Mouse (Mus musculus): ENCODE data around the gene Ndufs6.

Ndufs6 gene

GRCm38 (mm10) chr13:73306085-73306410, 22.3 kb downstream of the Ndufs6 start:
- no peak for DNase-seq (ENCODE audit: low spot score in 2 of 2)

DNA sequence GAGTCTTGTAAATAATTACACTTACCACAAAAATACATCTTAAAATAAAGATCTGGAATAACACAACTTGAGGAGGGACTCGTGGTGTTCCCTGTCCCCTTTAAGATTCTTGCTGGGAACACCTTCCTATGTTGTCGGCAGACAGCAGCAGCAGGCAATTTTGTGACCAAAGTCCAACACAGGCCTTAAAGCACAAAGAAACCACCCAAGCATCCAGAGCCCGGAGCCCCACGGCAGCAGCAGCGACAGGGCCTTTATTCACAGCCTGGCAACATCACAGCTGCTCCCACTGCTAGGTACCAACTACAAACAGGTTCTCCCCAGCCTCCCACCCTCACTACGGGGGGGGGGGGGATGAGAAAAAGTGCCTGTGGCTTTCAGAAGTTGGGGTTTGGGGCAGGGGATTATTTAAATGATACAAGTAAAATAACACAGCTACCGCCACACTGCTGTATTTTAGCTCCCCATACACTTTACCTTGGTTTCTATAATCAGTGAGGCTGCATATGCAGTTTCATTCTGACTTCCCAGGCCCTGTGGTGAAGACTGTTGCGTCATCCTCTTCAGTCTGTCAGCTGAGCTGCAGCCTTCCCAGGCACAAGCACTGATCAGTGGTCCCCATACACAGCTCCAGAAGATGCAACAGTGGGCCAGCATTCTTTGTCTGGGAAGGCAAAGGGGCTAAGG, 22.8 kb downstream of the Ndufs6 start:
- DNase-seq (ENCODE audit: low spot score in 2 of 2) = no peak

- DNase-seq (ENCODE audit: low spot score in 2 of 2) = no peak
These were observed 23.6 kb downstream of the Ndufs6 start for GRCm38 (mm10) chr13:73304729-73305128.

GRCm38 (mm10) chr13:73299322-73299721, 29.0 kb downstream of the Ndufs6 start:
- DNase-seq (ENCODE audit: low spot score in 2 of 2) = no peak

DNA sequence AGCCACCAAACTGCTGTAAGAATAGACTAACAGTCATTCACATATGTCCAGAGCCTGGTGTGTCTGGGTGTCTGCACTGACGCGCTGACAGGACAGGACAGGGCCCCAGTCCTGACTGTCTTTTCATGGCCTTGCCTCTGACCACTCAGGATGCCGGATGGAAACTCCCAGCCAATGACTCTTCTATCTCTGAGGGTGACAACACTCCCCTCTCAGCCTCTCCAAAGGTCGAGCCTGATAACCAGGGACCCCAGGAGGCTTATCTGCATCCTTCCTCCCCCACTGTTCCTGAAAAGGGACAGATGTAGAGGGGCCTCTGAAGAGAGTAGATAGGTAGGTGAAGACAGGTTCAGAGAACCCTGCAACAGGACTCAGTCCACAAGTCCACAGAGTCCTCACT, 29.6 kb downstream of the Ndufs6 start:
- no peak for DNase-seq (ENCODE audit: low spot score in 2 of 2)

DNA sequence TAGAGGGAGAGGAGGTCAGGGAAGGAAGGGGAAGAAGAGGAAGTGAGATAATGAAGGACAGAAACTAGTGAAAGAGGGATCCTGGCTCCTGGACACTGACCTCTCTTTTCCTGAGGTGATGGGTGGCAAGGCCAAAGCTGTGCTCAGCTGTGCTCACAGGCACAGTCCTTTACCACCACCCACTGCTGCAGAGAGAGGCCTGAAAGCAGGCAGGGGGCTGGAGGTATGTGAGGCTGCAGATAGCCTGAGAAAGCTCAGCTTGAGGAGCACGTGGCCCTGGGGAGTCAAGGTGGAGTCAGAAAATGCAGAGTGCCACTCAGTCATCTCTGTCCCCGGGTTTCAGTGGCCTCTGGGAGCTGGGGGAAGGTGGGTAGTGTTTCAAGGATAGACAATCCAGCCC, 37.2 kb downstream of the Ndufs6 start:
- DNase-seq (ENCODE audit: low spot score in 2 of 2) = no peak

- no peak for DNase-seq (ENCODE audit: low spot score in 2 of 2)
These were observed 38.1 kb downstream of the Ndufs6 start for GRCm38 (mm10) chr13:73290206-73290605.

DNA sequence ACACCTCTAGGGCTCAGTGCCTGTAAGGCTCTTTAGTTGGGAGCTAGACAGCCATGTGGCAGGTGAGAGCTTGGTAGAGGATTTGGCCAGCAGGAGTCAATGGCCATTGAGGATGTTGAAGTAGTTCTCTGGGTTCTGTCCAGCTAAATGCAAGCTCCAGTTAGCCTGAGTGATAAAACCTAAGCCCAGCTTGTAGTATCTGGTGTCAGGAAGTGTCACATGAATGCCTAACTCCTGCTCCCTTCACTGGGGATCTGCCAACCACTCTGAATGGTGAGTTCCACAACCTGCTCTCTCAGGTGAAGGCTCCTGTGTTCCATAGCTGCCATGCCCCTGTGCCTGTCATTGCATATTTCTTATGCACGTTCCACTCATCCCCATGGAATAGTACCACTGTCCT, 44.8 kb downstream of the Ndufs6 start:
- DNase-seq (ENCODE audit: low spot score in 2 of 2) = no peak

DNA sequence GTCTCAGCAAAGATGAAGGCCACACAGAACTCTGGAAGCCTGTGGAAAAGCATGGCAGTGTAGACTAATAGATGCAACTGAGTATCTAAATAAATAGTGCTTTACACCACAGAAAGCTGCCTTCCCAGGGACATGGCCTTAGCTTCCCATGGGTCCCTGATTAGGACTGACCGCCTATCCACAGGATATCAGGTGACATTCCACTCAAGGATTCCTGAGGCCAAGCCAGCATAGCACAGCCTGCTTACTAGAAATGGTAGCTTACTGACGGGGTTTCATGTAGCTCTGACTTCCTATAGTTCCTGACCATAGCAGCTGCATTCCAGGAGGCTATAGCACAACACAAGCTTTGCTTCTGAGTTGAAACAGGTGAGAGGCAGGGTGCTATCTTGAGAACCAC, 45.9 kb downstream of the Ndufs6 start:
- no peak for DNase-seq (ENCODE audit: low spot score in 2 of 2)

DNA sequence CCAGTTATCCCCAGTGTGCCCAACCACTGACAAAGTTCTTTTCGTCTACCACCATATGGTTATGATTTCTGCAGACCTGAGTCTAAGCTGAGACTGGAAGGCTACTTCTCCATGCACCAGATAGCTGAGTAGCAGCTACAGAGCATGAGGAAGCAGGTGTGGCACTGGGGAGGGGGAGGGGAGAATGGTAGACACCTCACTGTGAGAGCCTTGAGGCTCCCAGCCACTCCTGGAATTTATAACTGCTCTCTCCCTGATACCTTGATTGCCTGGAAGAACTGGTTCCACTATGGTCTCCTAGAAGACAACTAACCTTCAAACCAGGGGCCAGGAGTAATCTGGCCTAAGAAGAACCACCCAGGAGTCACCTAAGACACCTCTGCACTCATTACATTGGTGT, 49.1 kb downstream of the Ndufs6 start:
- DNase-seq (ENCODE audit: low spot score in 2 of 2) = no peak

DNA sequence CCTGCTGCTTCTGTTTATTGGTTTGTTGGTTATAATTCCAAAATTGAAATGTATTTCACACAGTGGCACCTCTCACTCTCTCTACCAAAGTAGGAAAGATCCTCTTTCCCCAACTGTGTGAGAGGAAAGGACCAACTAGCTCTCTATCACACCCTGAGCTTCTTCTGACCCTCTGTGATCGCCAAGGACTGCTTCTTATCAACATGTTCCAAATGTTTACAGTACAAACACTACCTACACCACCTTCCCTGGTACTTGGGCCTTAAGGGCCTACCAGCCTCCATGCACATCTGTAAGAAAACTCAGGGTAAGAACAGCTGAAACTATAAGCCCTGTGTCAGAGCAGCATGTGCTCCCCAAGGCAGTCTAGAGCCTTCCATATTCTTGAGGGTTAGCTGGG, 50.5 kb downstream of the Ndufs6 start:
- no peak for DNase-seq (ENCODE audit: low spot score in 2 of 2)

GRCm38 (mm10) chr13:73277361-73277760, 51.0 kb downstream of the Ndufs6 start:
- DNase-seq (ENCODE audit: low spot score in 2 of 2) = no peak

DNA sequence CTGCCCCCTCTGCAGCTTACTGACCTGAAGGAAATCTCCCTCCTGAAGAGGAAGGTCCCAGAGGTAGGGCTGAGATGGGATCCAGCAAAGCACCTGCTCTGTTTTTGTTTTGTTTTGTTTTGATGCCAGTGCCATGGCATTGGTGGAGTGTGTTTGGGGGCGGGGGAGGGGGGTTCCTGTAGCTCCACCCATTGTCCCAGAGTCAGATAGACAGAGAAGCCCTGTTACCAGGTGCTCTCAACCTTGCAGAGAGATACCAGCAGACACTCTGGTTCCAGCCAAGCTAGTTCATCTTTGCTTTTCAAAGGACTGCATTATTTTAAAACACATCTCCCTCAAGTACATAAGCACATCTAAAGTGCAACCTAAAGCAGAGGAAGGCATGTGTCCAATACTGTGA, 54.8 kb downstream of the Ndufs6 start:
- DNase-seq (ENCODE audit: low spot score in 2 of 2) = no peak

GRCm38 (mm10) chr13:73272794-73273282, 55.5 kb downstream of the Ndufs6 start:
- no peak for DNase-seq (ENCODE audit: low spot score in 2 of 2)

- no peak for DNase-seq (ENCODE audit: low spot score in 2 of 2)
These were observed 56.8 kb downstream of the Ndufs6 start for GRCm38 (mm10) chr13:73271336-73272242.

DNA sequence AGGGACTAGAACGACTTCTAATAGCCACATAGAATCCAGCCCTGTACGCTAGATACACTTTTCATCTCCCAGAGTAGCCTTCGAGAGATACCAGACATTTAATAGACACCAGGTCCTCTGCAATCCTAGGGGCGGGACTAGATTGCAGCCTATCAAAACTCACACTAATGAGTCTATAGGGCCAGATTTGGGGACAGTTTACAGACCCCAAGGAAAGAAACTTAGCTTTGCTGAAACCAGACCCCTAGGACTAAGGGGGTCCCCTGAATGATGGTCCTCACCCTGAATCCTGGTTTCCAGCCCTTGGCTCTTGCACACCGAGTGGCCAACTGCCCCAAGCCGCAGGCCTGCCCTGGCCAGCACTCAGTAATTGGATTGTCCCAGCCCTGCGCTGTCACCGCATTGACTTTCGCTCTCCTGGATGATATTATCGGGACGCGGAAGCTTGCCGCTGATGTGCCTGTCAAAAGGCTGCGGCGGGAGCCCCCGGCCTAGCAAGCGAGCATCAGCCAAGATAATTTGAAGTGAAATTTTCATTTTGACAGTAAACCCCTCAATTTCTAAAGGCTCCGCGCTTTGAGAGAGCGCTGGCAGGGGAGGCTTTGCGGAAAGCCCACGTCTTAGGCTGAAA, 57.8 kb downstream of the Ndufs6 start:
- no peak for DNase-seq (ENCODE audit: low spot score in 2 of 2)

- DNase-seq (ENCODE audit: low spot score in 2 of 2) = no peak
These were observed 58.5 kb downstream of the Ndufs6 start for GRCm38 (mm10) chr13:73269891-73270290.

Data from right cerebral cortex, adult 2 months (tissue).